8 mouse cellular contexts compared by ENCODE assay signal in the genomic region with DNA sequence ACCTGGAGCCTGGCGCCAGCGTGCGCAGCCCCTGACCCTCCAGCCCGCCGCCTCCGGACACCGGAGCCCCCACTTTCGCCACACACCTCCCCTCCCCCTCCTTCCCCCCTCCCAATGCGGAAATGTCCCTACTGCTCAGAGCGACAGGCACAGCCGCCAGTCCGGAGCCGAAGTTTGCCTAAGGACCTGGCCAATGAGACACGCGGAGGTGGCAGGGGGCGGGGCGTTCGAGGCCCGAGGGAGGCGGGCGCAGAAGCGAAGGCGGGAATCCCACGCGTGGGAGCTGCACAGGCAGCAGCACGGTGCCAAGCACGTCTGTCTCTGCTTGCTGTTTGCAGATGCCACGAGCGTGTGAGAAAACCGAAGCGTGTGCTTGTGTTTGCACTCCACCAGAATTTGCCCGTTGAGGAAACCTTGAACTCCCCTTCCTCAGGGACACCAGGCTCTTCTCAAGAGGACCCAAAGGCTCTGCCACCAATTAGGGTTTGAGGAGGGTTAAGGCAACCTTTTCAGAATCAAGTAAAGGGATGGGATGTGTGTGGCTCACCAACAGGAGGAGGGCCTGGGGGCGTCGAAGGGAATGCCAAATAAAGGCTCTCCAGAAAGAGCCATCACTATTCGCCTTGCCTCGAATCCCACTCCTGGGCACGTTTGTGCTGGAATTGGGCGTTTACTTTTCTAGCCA. TPM values are rescaled to one million over a fixed set of nuclear protein-coding genes. Genes with fewer than 3 reads are reported as not detected.
DNase-seq lines count a peak whose midpoint lies in the region; ATAC-seq and TF ChIP-seq lines count a peak whose summit lies in the region.

A gene (minus strand): TSS at position 80 of the 685 bp plus-strand sequence.

- in situ Hi-C loops in Patski (cut with MboI; ENCODE audit: low pct_unique_long_range_greater_than_20kb) = no loop called here

- CTCF ChIA-PET in Patski (lab: Charles Lee) = no interaction called here

- peaks cover 15% of the 10 kb centered on the region for H3K4me1 ChIP-seq in hindbrain, embryonic 14.5 days (replicated peaks; ENCODE audit: control insufficient read depth, insufficient read depth, low read length)

- H3K4me2 ChIP-seq in hindbrain, embryonic 14.5 days (replicated peaks) = peak within 1 kb of the TSS; percentile 65

- peak within 1 kb of the TSS; percentile 95 for H3K4me3 ChIP-seq in hindbrain, embryonic 14.5 days (replicated peaks; ENCODE audit: low read length)

- no peaks in the 10 kb centered on the region for H3K36me3 ChIP-seq in hindbrain, embryonic 14.5 days (replicated peaks; ENCODE audit: control insufficient read depth, insufficient read depth)

- DNase-seq in Patski (ENCODE audit: low read depth, low spot score) = peak; percentile 77
- peak; percentile 95 for DNase-seq in cerebellum, adult 9-11 months
- DNase-seq in frontal cortex, postnatal 25 days (ENCODE audit: low spot score in 2 of 2) = peak; percentile 96 to 98
- peak; percentile 95 for DNase-seq in hindbrain, embryonic 14.5 days (ENCODE audit: low spot score)
- peak; percentile 97 for DNase-seq in layer of hippocampus, postnatal 36 days
- DNase-seq in lung, postnatal 36 days = peak; percentile 99
- DNase-seq in right cerebral cortex, adult 18-20 months = peak; percentile 98
- DNase-seq in urinary bladder, postnatal 10 days (ENCODE audit: low spot score) = peak; percentile 93

- H3K27me3 ChIP-seq in Patski = no peaks in the 10 kb centered on the region
- no peaks in the 10 kb centered on the region for H3K27me3 ChIP-seq in hindbrain, embryonic 14.5 days (ENCODE audit: control insufficient read depth, insufficient read depth, low read length)

- peak within 1 kb of the TSS; percentile 91 for H3K9ac ChIP-seq in hindbrain, embryonic 14.5 days

- peak; percentile 92 for ATAC-seq in Patski
- ATAC-seq in hindbrain, embryonic 14.5 days (ENCODE audit: low FRiP score) = peak; percentile 98

- POLR2A ChIA-PET in Patski (lab: Charles Lee) = no interaction called here

- peak within 1 kb of the TSS; percentile 85 for H3K27ac ChIP-seq in hindbrain, embryonic 14.5 days

- H3K9me3 ChIP-seq in hindbrain, embryonic 14.5 days (ENCODE audit: control insufficient read depth, low read length) = no peaks in the 10 kb centered on the region

- WGBS in hindbrain, embryonic 14.5 days = 5% methylated on average over 38 of the region's 38 CpGs

- no peak for TF ChIP-seq CTCF in Patski (IDR thresholded peaks at IDR 0.05)

RNA-seq across cellular contexts. Expression of the gene that starts here (rescaled TPM):
- 85.2 TPM for polyA plus RNA-seq in Patski (2021)
- polyA plus RNA-seq in hindbrain, embryonic 14.5 days (2014; fragmentation: Nextera tagmentation; extraction: Ambion mirVana) = 67.8 and 80.7 TPM in 2 replicates
- total RNA-seq in layer of hippocampus, postnatal 36 days (2021) = 10 to 100 TPM; 81.6 to 90.6 TPM

Comparison
In these comparisons a context has a peak if more than half of its experiments do, and no peak if none do; other contexts are left out.
1. Peak in every context shown above with its lines: DNase-seq, ATAC-seq, H3K4me3 ChIP-seq and H3K27ac ChIP-seq.